Mouse (Mus musculus) kidney, adult 2 months (tissue): ENCODE data around the gene Sox6.

ENCODE experiments used
- CTCF ChIP-seq: fragments of 200-500 bp; conservative IDR thresholded peaks from 2 replicates; pipeline ENCODE4 v1.5.1; 2011; ENCODE audit warnings: low read depth, mild to moderate bottlenecking, control low read depth, low read length, moderate library complexity, mixed read lengths; ENCODE audit not compliant: insufficient read depth, insufficient read length
- POLR2A ChIP-seq: fragments of 200-500 bp; IDR thresholded peaks from one replicate; pipeline ENCODE4 v1.6.1; 2011; ENCODE audit warnings: low read depth, low read length, control low read depth

- TF ChIP-seq POLR2A (no peak), CTCF (no peak)
These were observed 283.3 kb downstream of the Sox6 start for GRCm38 (mm10) chr7:115755272-115755671.
